Comparison of ENCODE assay signal across 14 mouse cellular contexts in genomic region chr16:29884899-29885298, GRCm38 (mm10).
DNase-seq lines count a peak whose midpoint lies in the region; ATAC-seq lines count a peak whose summit lies in the region.
"Had no signal": no experiment of that assay in that cellular context is flagged by ENCODE, and none has a peak within 500 bp of the region (broad histone marks: within the 10 kb centered on the region; RNA-seq: fewer than 3 reads in every experiment).

No protein-coding gene starts in this region.

- no peak for ATAC-seq in intestine, embryonic 16.5 days

- H3K9ac ChIP-seq in intestine, embryonic 16.5 days (ENCODE audit: low read depth, low read length): no peak overlapping the region
- H3K9ac ChIP-seq: hindbrain, embryonic 15.5 days; limb, embryonic 12.5 days; lung, embryonic 15.5 days; neural tube, embryonic 13.5 days; stomach, embryonic 15.5 days had no signal

- 81% methylated on average over 4 of the region's 4 CpGs for WGBS in intestine, embryonic 16.5 days

- H3K36me3 ChIP-seq in intestine, embryonic 16.5 days (ENCODE audit: control insufficient read depth, insufficient read depth, low read length): no peaks in the 10 kb centered on the region
- H3K36me3 ChIP-seq: hindbrain, embryonic 15.5 days; limb, embryonic 12.5 days; lung, embryonic 15.5 days; neural tube, embryonic 13.5 days; stomach, embryonic 15.5 days had no signal

- peaks cover 12% of the 10 kb centered on the region for H3K4me1 ChIP-seq in intestine, embryonic 16.5 days (ENCODE audit: control insufficient read depth, insufficient read depth, low read length)

- no peak overlapping the region for H3K27ac ChIP-seq in intestine, embryonic 16.5 days (ENCODE audit: low read length)
- H3K27ac ChIP-seq: hindbrain, embryonic 15.5 days; limb, embryonic 12.5 days; neural tube, embryonic 13.5 days; stomach, embryonic 15.5 days had no signal

- H3K4me3 ChIP-seq in intestine, embryonic 16.5 days (ENCODE audit: low read length): no peak overlapping the region
- H3K4me3 ChIP-seq: hindbrain, embryonic 15.5 days; limb, embryonic 12.5 days; lung, embryonic 15.5 days; neural tube, embryonic 13.5 days; stomach, embryonic 15.5 days had no signal

- H3K9me3 ChIP-seq in intestine, embryonic 16.5 days (ENCODE audit: control insufficient read depth, low read length): no peaks in the 10 kb centered on the region
- H3K9me3 ChIP-seq: hindbrain, embryonic 15.5 days; limb, embryonic 12.5 days; lung, embryonic 15.5 days; neural tube, embryonic 13.5 days; stomach, embryonic 15.5 days had no signal

- peak; percentile 32 for DNase-seq in layer of hippocampus, adult 11-12 months (ENCODE audit: low spot score)
- DNase-seq in layer of hippocampus, adult 9-10 months (ENCODE audit: low spot score): no peak
- DNase-seq in brain, adult 2 months (ENCODE audit: low read depth, low spot score): peak; percentile 34
- peak; percentile 38 for DNase-seq in gastrocnemius, postnatal 25 days
- peak; percentile 52 for DNase-seq in heart, postnatal 4 days
- no peak for DNase-seq in cerebellum, adult 9-10 months
- DNase-seq: kidney, postnatal 14 days had no signal

- H3K4me2 ChIP-seq in intestine, embryonic 16.5 days (ENCODE audit: low read depth, low read length): no peak overlapping the region
- H3K4me2 ChIP-seq: hindbrain, embryonic 15.5 days; limb, embryonic 12.5 days; lung, embryonic 15.5 days; midbrain, embryonic 11.5 days; neural tube, embryonic 13.5 days; stomach, embryonic 15.5 days had no signal

- H3K27me3 ChIP-seq in intestine, embryonic 16.5 days (replicated peaks; ENCODE audit: control insufficient read depth, insufficient read depth, low read length): no peaks in the 10 kb centered on the region
- H3K27me3 ChIP-seq: lung, embryonic 15.5 days; stomach, embryonic 15.5 days had no signal

Comparison
In these comparisons a context has a peak if more than half of its experiments do, and no peak if none do; other contexts are left out.
1. DNase-seq: peak in layer of hippocampus, adult 11-12 months (single experiment), brain, adult 2 months (single experiment), gastrocnemius, postnatal 25 days (single experiment) and heart, postnatal 4 days (single experiment); none in layer of hippocampus, adult 9-10 months (single experiment) and cerebellum, adult 9-10 months (single experiment).